Mouse (Mus musculus): ENCODE data around the gene Phf19. TPM values are rescaled to one million over a fixed set of nuclear protein-coding genes. Genes with fewer than 3 reads are reported as not detected.
A peak's percentile ranks its signal among the peaks of the same experiment; 100 is the strongest.

Phf19 gene
- polyA plus RNA-seq, 1 experiment, result 3.7 TPM

GRCm38 (mm10) chr2:34906861-34907604, 6.8 kb downstream of the Phf19 start:
- no peaks in the 10 kb centered on the region for H3K36me3 ChIP-seq (ENCODE audit: control insufficient read depth, insufficient read depth, low read length)
- peak overlapping the region; percentile 75 for H3K27ac ChIP-seq (ENCODE audit: insufficient read depth, low read length)
- DNase-seq (ENCODE audit: low read depth in 1 of 2, low spot score in 2 of 2), result peak in 1 of 2 experiments; percentile 67
- 23% methylated on average over 12 of the region's 12 CpGs for WGBS
- no peak overlapping the region for H3K4me3 ChIP-seq (ENCODE audit: extremely low read depth, insufficient read depth, insufficient read length)
- H3K4me1 ChIP-seq (ENCODE audit: control insufficient read depth, insufficient read depth, insufficient read length), result peaks cover 10% of the 10 kb centered on the region; the same call in 1 of the 2 replicates
- TF ChIP-seq POLR2A (IDR thresholded peaks at IDR 0.05; ENCODE audit: low read depth, low read length), result no peak
- TF ChIP-seq CTCF (IDR thresholded peaks at IDR 0.05; ENCODE audit: extremely low read depth, insufficient read depth, insufficient read length, insufficient replicate concordance), result no peak
- no peaks in the 10 kb centered on the region for H3K27me3 ChIP-seq (ENCODE audit: control insufficient read depth, insufficient read depth, low read length)

GRCm38 (mm10) chr2:34906426-34906825, 7.4 kb downstream of the Phf19 start:
- DNase-seq (ENCODE audit: low read depth in 1 of 2, low spot score in 2 of 2), result no peak
- H3K27ac ChIP-seq (ENCODE audit: insufficient read depth, low read length), result peak overlapping the region; percentile 75
- no peak overlapping the region for H3K4me3 ChIP-seq (ENCODE audit: extremely low read depth, insufficient read depth, insufficient read length)
- TF ChIP-seq CTCF (IDR thresholded peaks at IDR 0.05; ENCODE audit: extremely low read depth, insufficient read depth, insufficient read length, insufficient replicate concordance) (no peak), POLR2A (IDR thresholded peaks at IDR 0.05; ENCODE audit: low read depth, low read length) (no peak)
- H3K27me3 ChIP-seq (ENCODE audit: control insufficient read depth, insufficient read depth, low read length), result no peaks in the 10 kb centered on the region
- H3K36me3 ChIP-seq (ENCODE audit: control insufficient read depth, insufficient read depth, low read length), result no peaks in the 10 kb centered on the region
- WGBS, result 92% methylated on average over 6 of the region's 6 CpGs
- peaks cover 10% of the 10 kb centered on the region; the same call in 1 of the 2 replicates for H3K4me1 ChIP-seq (ENCODE audit: control insufficient read depth, insufficient read depth, insufficient read length)

GRCm38 (mm10) chr2:34904849-34905542, 8.8 kb downstream of the Phf19 start:
- TF ChIP-seq CTCF (IDR thresholded peaks at IDR 0.05; ENCODE audit: extremely low read depth, insufficient read depth, insufficient read length, insufficient replicate concordance) (no peak), POLR2A (IDR thresholded peaks at IDR 0.05; ENCODE audit: low read depth, low read length) (no peak)
- WGBS, result 4% methylated on average over 34 of the region's 34 CpGs
- Histone ChIP-seq H3K27me3 (ENCODE audit: control insufficient read depth, insufficient read depth, low read length) (no peaks in the 10 kb centered on the region), H3K27ac (ENCODE audit: insufficient read depth, low read length) (peak overlapping the region; percentile 26), H3K4me1 (ENCODE audit: control insufficient read depth, insufficient read depth, insufficient read length) (peaks cover 10% of the 10 kb centered on the region; the same call in 1 of the 2 replicates), H3K4me3 (ENCODE audit: extremely low read depth, insufficient read depth, insufficient read length) (peak overlapping the region; percentile 49), H3K36me3 (ENCODE audit: control insufficient read depth, insufficient read depth, low read length) (no peaks in the 10 kb centered on the region)
- DNase-seq (ENCODE audit: low read depth in 1 of 2, low spot score in 2 of 2), result peak; percentile 92 to 96

DNA sequence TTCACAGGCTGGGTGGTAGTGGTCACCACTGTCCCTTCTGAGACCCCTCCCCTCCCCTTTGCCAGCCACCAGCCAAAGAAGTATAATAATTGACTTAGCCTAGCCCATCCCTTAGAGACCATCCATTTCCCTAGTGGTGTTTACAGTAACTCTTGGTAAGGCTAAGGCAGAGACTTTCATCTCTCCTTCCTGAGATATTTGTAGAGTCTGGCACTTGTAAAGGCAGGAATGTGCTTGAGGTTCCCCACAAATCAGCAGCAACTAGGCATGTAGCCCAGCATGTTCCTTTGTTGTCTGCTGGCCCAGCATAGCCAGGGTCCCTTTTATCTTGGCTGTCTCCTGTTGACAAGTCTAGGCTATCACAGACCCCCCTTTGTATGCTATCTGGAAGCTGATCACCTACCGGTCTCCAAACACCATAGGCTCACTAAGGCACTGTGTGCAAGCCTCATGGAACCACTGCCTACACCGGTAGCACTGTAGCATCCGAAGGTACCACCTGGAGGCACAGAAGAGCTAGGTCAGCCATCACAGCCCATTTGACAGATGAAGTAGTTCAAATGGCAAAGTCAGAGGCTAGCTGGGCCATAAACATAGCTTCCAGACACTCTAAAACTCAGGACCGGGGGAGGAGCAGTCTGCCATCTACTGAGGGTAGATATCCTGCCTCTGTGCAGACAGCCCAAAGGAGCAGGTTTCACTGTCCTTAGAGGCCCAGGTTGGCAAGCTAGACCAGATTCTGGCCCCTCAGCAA, 10.0 kb downstream of the Phf19 start:
- H3K27ac ChIP-seq (ENCODE audit: insufficient read depth, low read length), result no peak overlapping the region

GRCm38 (mm10) chr2:34903191-34903590, 10.6 kb downstream of the Phf19 start:
- 98% methylated on average over 7 of the region's 7 CpGs for WGBS
- no peak for DNase-seq (ENCODE audit: low read depth in 1 of 2, low spot score in 2 of 2)
- no peak overlapping the region for H3K27ac ChIP-seq (ENCODE audit: insufficient read depth, low read length)

More for the DNA sequence above, 10.0 kb downstream of the Phf19 start:
- Histone ChIP-seq H3K27me3 (ENCODE audit: control insufficient read depth, insufficient read depth, low read length) (no peaks in the 10 kb centered on the region), H3K4me1 (ENCODE audit: control insufficient read depth, insufficient read depth, insufficient read length) (peaks cover 10% of the 10 kb centered on the region; the same call in 1 of the 2 replicates), H3K36me3 (ENCODE audit: control insufficient read depth, insufficient read depth, low read length) (no peaks in the 10 kb centered on the region), H3K4me3 (ENCODE audit: extremely low read depth, insufficient read depth, insufficient read length) (no peak overlapping the region)
- DNase-seq (ENCODE audit: low read depth in 1 of 2, low spot score in 2 of 2), result no peak
- WGBS, result 97% methylated on average over 4 of the region's 4 CpGs
- TF ChIP-seq POLR2A (IDR thresholded peaks at IDR 0.05; ENCODE audit: low read depth, low read length) (no peak), CTCF (IDR thresholded peaks at IDR 0.05; ENCODE audit: extremely low read depth, insufficient read depth, insufficient read length, insufficient replicate concordance) (no peak)

GRCm38 (mm10) chr2:34902731-34903130, 11.1 kb downstream of the Phf19 start:
- H3K27me3 ChIP-seq (ENCODE audit: control insufficient read depth, insufficient read depth, low read length), result no peaks in the 10 kb centered on the region
- H3K27ac ChIP-seq (ENCODE audit: insufficient read depth, low read length), result no peak overlapping the region
- TF ChIP-seq POLR2A (IDR thresholded peaks at IDR 0.05; ENCODE audit: low read depth, low read length), result no peak
- no peak for TF ChIP-seq CTCF (IDR thresholded peaks at IDR 0.05; ENCODE audit: extremely low read depth, insufficient read depth, insufficient read length, insufficient replicate concordance)
- H3K4me3 ChIP-seq (ENCODE audit: extremely low read depth, insufficient read depth, insufficient read length), result no peak overlapping the region
- no peaks in the 10 kb centered on the region for H3K36me3 ChIP-seq (ENCODE audit: control insufficient read depth, insufficient read depth, low read length)
- 94% methylated on average over 6 of the region's 6 CpGs for WGBS
- DNase-seq (ENCODE audit: low read depth in 1 of 2, low spot score in 2 of 2), result no peak
- peaks cover 10% of the 10 kb centered on the region; the same call in 1 of the 2 replicates for H3K4me1 ChIP-seq (ENCODE audit: control insufficient read depth, insufficient read depth, insufficient read length)

More at GRCm38 (mm10) chr2:34903191-34903590, 10.6 kb downstream of the Phf19 start:
- Histone ChIP-seq H3K4me3 (ENCODE audit: extremely low read depth, insufficient read depth, insufficient read length) (no peak overlapping the region), H3K36me3 (ENCODE audit: control insufficient read depth, insufficient read depth, low read length) (no peaks in the 10 kb centered on the region), H3K27me3 (ENCODE audit: control insufficient read depth, insufficient read depth, low read length) (no peaks in the 10 kb centered on the region), H3K4me1 (ENCODE audit: control insufficient read depth, insufficient read depth, insufficient read length) (peaks cover 10% of the 10 kb centered on the region; the same call in 1 of the 2 replicates)
- TF ChIP-seq POLR2A (IDR thresholded peaks at IDR 0.05; ENCODE audit: low read depth, low read length) (no peak), CTCF (IDR thresholded peaks at IDR 0.05; ENCODE audit: extremely low read depth, insufficient read depth, insufficient read length, insufficient replicate concordance) (no peak)

All from spleen, adult 2 months (tissue).